Mouse (Mus musculus): ENCODE measurements around the gene Minpp1. TPM values are rescaled to one million over a fixed set of nuclear protein-coding genes. Genes with fewer than 3 reads are reported as not detected.

Gene Minpp1
- polyA plus RNA-seq, 1 experiment, result 22.9 TPM

GRCm38 (mm10) chr19:32555257-32555656, 69.7 kb downstream of the Minpp1 start:
- no peak overlapping the region for H3K4me2 ChIP-seq (ENCODE audit: low read depth)
- no peak overlapping the region for H3K4me3 ChIP-seq
- no peaks in the 10 kb centered on the region for H3K36me3 ChIP-seq (ENCODE audit: control insufficient read depth, insufficient read depth)
- TF ChIP-seq MAX (IDR thresholded peaks at IDR 0.05; ENCODE audit: low read depth) (no peak), TCF12 (IDR thresholded peaks at IDR 0.05; ENCODE audit: insufficient read depth, poor library complexity, severe bottlenecking) (no peak), USF1 (IDR thresholded peaks at IDR 0.05; ENCODE audit: low read depth) (no peak), MYOD1 (IDR thresholded peaks at IDR 0.05; ENCODE audit: control insufficient read depth in 1 of 3, insufficient read length in 2 of 3, low read depth in 2 of 3) (no peak), REST (IDR thresholded peaks at IDR 0.05; ENCODE audit: insufficient read depth, insufficient read length) (no peak), POLR2AphosphoS2 (IDR thresholded peaks at IDR 0.05; ENCODE audit: insufficient read length, low read depth) (no peak), CEBPB (IDR thresholded peaks at IDR 0.05; ENCODE audit: insufficient read depth, poor library complexity, severe bottlenecking) (no peak), E2F4 (IDR thresholded peaks at IDR 0.05; ENCODE audit: insufficient read depth) (no peak), MYOG (IDR thresholded peaks at IDR 0.05; ENCODE audit: control insufficient read depth in 1 of 3, insufficient read depth in 1 of 3, insufficient read length in 2 of 3, low read depth in 2 of 3) (no peak), TCF3 (IDR thresholded peaks at IDR 0.05; ENCODE audit: insufficient read length, low read depth) (no peak), SRF (IDR thresholded peaks at IDR 0.05; ENCODE audit: control insufficient read depth, insufficient read length, low read depth) (no peak), POLR2A (IDR thresholded peaks at IDR 0.05; ENCODE audit: insufficient read length, low read depth) (no peak)
- H3ac ChIP-seq (ENCODE audit: control insufficient read depth, insufficient read length), result no peak overlapping the region
- no peaks in the 10 kb centered on the region for H3K27me3 ChIP-seq (ENCODE audit: control insufficient read depth, insufficient read depth, insufficient read length)
- no peaks in the 10 kb centered on the region for H3K79me2 ChIP-seq (ENCODE audit: control insufficient read depth, insufficient read depth)

Other genes starting within 250 kb of the Minpp1 start
- 8.5 TPM for gene Sgms1, start 96.1 kb upstream of the Minpp1 start, polyA plus RNA-seq (2012; fragmentation: generic; extraction: Trizol)
- gene Rpl9-ps6, start 19.2 kb upstream of the Minpp1 start, polyA plus RNA-seq (2012; fragmentation: generic; extraction: Trizol), result 91.2 TPM
- 0.47 TPM for gene Papss2, start 110.0 kb downstream of the Minpp1 start, polyA plus RNA-seq (2012; fragmentation: generic; extraction: Trizol)

Measured in myocyte (in vitro differentiated cells).